10 mouse cellular contexts compared by ENCODE assay signal in the genomic region with DNA sequence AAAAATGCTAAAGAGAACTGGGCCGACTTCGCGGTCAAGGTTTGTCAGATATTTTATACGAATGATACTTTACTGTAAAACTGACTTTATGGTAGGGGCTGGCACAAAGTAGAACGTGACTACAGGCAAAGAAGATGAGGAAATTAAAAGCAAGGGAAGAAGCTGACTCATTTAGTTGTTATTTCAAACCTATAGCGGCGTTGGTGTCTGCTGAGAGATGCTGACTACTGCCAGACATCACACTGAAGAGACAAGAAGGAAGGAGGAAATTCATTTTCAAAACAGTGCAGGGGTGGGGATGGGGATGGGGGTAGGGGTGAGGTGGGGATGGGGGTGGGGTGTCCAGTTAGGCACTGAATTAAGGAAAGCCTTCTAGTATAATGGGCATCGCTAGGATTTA. TPM values are rescaled to one million over a fixed set of nuclear protein-coding genes. Genes with fewer than 3 reads are reported as not detected.
DNase-seq lines count a peak whose midpoint lies in the region; ATAC-seq and TF ChIP-seq lines count a peak whose summit lies in the region.
"Had no signal": no experiment of that assay in that cellular context is flagged by ENCODE, and none has a peak within 500 bp of the region (broad histone marks: within the 10 kb centered on the region; RNA-seq: fewer than 3 reads in every experiment).

No protein-coding gene starts in this region.

- no peak overlapping the region for H3K9ac ChIP-seq in heart, postnatal 0 days (replicated peaks; ENCODE audit: low read depth, low read length)
- H3K9ac ChIP-seq in hindbrain, embryonic 14.5 days: no peak overlapping the region
- no peak overlapping the region for H3K9ac ChIP-seq in midbrain, embryonic 11.5 days (ENCODE audit: low read length)

- H3K27ac ChIP-seq in heart, postnatal 0 days (ENCODE audit: low read depth): no peak overlapping the region
- no peak overlapping the region for H3K27ac ChIP-seq in embryonic facial prominence, embryonic 10.5 days (replicated peaks)
- no peak overlapping the region for H3K27ac ChIP-seq in hindbrain, embryonic 14.5 days
- H3K27ac ChIP-seq in midbrain, embryonic 11.5 days (ENCODE audit: low read depth, low read length): no peak overlapping the region

- H3K4me2 ChIP-seq in heart, postnatal 0 days (ENCODE audit: low read depth, low read length): peak overlapping the region; percentile 93; the same call in 1 of the 2 replicates
- peak overlapping the region; percentile 81 for H3K4me2 ChIP-seq in hindbrain, embryonic 14.5 days (replicated peaks)
- peak overlapping the region; percentile 72 for H3K4me2 ChIP-seq in midbrain, embryonic 11.5 days

- 58% methylated on average over 8 of the region's 8 CpGs for WGBS in heart, postnatal 0 days
- 55% methylated on average over 8 of the region's 8 CpGs for WGBS in embryonic facial prominence, embryonic 10.5 days
- WGBS in hindbrain, embryonic 14.5 days: 60% methylated on average over 8 of the region's 8 CpGs
- 52% methylated on average over 8 of the region's 8 CpGs for WGBS in midbrain, embryonic 11.5 days

- no peaks in the 10 kb centered on the region for H3K9me3 ChIP-seq in heart, postnatal 0 days (replicated peaks; ENCODE audit: control insufficient read depth, low read length)
- H3K9me3 ChIP-seq in embryonic facial prominence, embryonic 10.5 days: no peaks in the 10 kb centered on the region
- no peaks in the 10 kb centered on the region for H3K9me3 ChIP-seq in hindbrain, embryonic 14.5 days (ENCODE audit: control insufficient read depth, low read length)
- no peaks in the 10 kb centered on the region for H3K9me3 ChIP-seq in midbrain, embryonic 11.5 days (ENCODE audit: control insufficient read depth, low read length)

- TF ChIP-seq EP300 in heart, postnatal 0 days (IDR thresholded peaks at IDR 0.05; ENCODE audit: low read depth): no peak

- no peak for ATAC-seq in heart, postnatal 0 days (ENCODE audit: insufficient read depth, low read depth)
- ATAC-seq in hindbrain, embryonic 14.5 days (ENCODE audit: low FRiP score): no peak
- ATAC-seq in midbrain, embryonic 11.5 days (ENCODE audit: low FRiP score): no peak
- ATAC-seq in CD4-positive, CD25-positive, alpha-beta regulatory T cell, adult 4 months: no peak

- peaks cover 28% of the 10 kb centered on the region for H3K27me3 ChIP-seq in heart, postnatal 0 days (ENCODE audit: control insufficient read depth, insufficient read depth, low read length)
- H3K27me3 ChIP-seq in embryonic facial prominence, embryonic 10.5 days (replicated peaks; ENCODE audit: low read depth, poor library complexity, severe bottlenecking): peaks cover 22% of the 10 kb centered on the region
- H3K27me3 ChIP-seq in hindbrain, embryonic 14.5 days (ENCODE audit: control insufficient read depth, insufficient read depth, low read length): no peaks in the 10 kb centered on the region
- H3K27me3 ChIP-seq in midbrain, embryonic 11.5 days (ENCODE audit: control insufficient read depth, insufficient read depth, low read length): peaks cover 14% of the 10 kb centered on the region

- H3K4me3 ChIP-seq in heart, postnatal 0 days (ENCODE audit: low read depth, low read length): no peak overlapping the region
- H3K4me3 ChIP-seq in embryonic facial prominence, embryonic 10.5 days: peak overlapping the region; percentile 79
- no peak overlapping the region for H3K4me3 ChIP-seq in hindbrain, embryonic 14.5 days (replicated peaks; ENCODE audit: low read length)
- H3K4me3 ChIP-seq in midbrain, embryonic 11.5 days (ENCODE audit: low read depth, low read length): no peak overlapping the region

- 0 out of 2 replicates have a peak, but pooled peaks cover 18% of the 10 kb centered on the region for H3K4me1 ChIP-seq in heart, postnatal 0 days (ENCODE audit: control insufficient read depth, insufficient read depth)
- peaks cover 36% of the 10 kb centered on the region for H3K4me1 ChIP-seq in embryonic facial prominence, embryonic 10.5 days
- 0 out of 2 replicates have a peak, but pooled peaks cover 9% of the 10 kb centered on the region for H3K4me1 ChIP-seq in hindbrain, embryonic 14.5 days (replicated peaks; ENCODE audit: control insufficient read depth, insufficient read depth, low read length)
- peaks cover 19% of the 10 kb centered on the region for H3K4me1 ChIP-seq in midbrain, embryonic 11.5 days (ENCODE audit: control insufficient read depth, insufficient read depth, low read length)

- no peak for DNase-seq in heart, postnatal 0 days (ENCODE audit: low spot score)
- no peak for DNase-seq in heart, adult 18-20 months
- DNase-seq in embryonic facial prominence, embryonic 10.5 days (ENCODE audit: low spot score): no peak
- DNase-seq in hindbrain, embryonic 14.5 days (ENCODE audit: low spot score): no peak
- no peak for DNase-seq in midbrain, embryonic 11.5 days (ENCODE audit: low spot score, missing footprints)
- DNase-seq in adrenal gland, postnatal 25 days: no peak
- DNase-seq in testis, postnatal 10 days (ENCODE audit: low spot score): no peak
- DNase-seq: kidney, adult 8-10 months; lung, adult 2 months had no signal

- H3K36me3 ChIP-seq in heart, postnatal 0 days (replicated peaks; ENCODE audit: control insufficient read depth, insufficient read depth, low read length): no peaks in the 10 kb centered on the region
- no peaks in the 10 kb centered on the region for H3K36me3 ChIP-seq in embryonic facial prominence, embryonic 10.5 days (replicated peaks)
- no peaks in the 10 kb centered on the region for H3K36me3 ChIP-seq in hindbrain, embryonic 14.5 days (replicated peaks; ENCODE audit: control insufficient read depth, insufficient read depth)
- H3K36me3 ChIP-seq in midbrain, embryonic 11.5 days (ENCODE audit: control insufficient read depth, insufficient read depth, low read length): no peaks in the 10 kb centered on the region

- TF ChIP-seq CTCF in heart, postnatal 0 days (IDR thresholded peaks at IDR 0.05; ENCODE audit: low read depth): no peak

RNA-seq across cellular contexts. Expression of a gene that starts 1.0 kb away (rescaled TPM):
- total RNA-seq in heart, postnatal 0 days (2014; rRNA removed; ENCODE audit: low replicate concordance): 16.7 and 17.6 TPM in 2 replicates
- 3.7 and 4.9 TPM in 2 replicates for polyA plus RNA-seq in heart, postnatal 0 days (2015; fragmentation: Nextera tagmentation; extraction: Ambion mirVana)
- total RNA-seq in heart, adult 18-20 months (2021): 1 to 10 TPM; 4.1 to 4.7 TPM
- 24.2 and 27.0 TPM in 2 replicates for polyA plus RNA-seq in embryonic facial prominence, embryonic 10.5 days (2016; fragmentation: Nextera tagmentation; extraction: Ambion mirVana)
- polyA plus RNA-seq in hindbrain, embryonic 14.5 days (2014; fragmentation: Nextera tagmentation; extraction: Ambion mirVana): 32.8 and 47.0 TPM in 2 replicates
- 34.5 and 38.9 TPM in 2 replicates for polyA plus RNA-seq in midbrain, embryonic 11.5 days (2014; fragmentation: Nextera tagmentation; extraction: Ambion mirVana)
- total RNA-seq in adrenal gland, postnatal 25 days (2021): 33.5 and 45.5 TPM in 2 replicates
- polyA plus RNA-seq in CD4-positive, CD25-positive, alpha-beta regulatory T cell, adult 4 months (2017; shearing (Covaris generic)): under 1 TPM in 1 of 2 experiments, not detected in 1; 0.31 TPM
